Mouse (Mus musculus) splenic B cell, adult 2 months (primary cell): ENCODE results near the gene Odf3b.

ENCODE experiments used
- DNase-seq: peaks from one replicate; pipeline ENCODE4 v3.0.0-alpha.2; 2011; ENCODE audit warnings: low read depth, low spot score
- H3K27me3 ChIP-seq: 2 replicates; pipeline ENCODE4 v1.6.1; 2012; ENCODE audit warnings: mild to moderate bottlenecking, low read length, moderate library complexity, mixed read lengths; ENCODE audit not compliant: control insufficient read depth, poor library complexity, insufficient read depth, severe bottlenecking
- H3K36me3 ChIP-seq: 2 replicates; pipeline ENCODE4 v1.6.1; 2012; ENCODE audit warnings: mild to moderate bottlenecking, low read length, moderate library complexity, mixed read lengths; ENCODE audit not compliant: control insufficient read depth, poor library complexity, insufficient read depth, severe bottlenecking

Gene Odf3b

GRCm38 (mm10) chr15:89363051-89363450, 16.0 kb downstream of the Odf3b start:
- Histone ChIP-seq H3K27me3 (no peaks in the 10 kb centered on the region), H3K36me3 (peaks cover 11% of the 10 kb centered on the region)
- no peak for DNase-seq

GRCm38 (mm10) chr15:89358784-89359183, 20.3 kb downstream of the Odf3b start:
- peaks cover 3% of the 10 kb centered on the region for H3K36me3 ChIP-seq
- no peaks in the 10 kb centered on the region for H3K27me3 ChIP-seq
- DNase-seq: no peak

- Histone ChIP-seq H3K27me3 (no peaks in the 10 kb centered on the region), H3K36me3 (peaks cover 5% of the 10 kb centered on the region)
- DNase-seq: peak; percentile 46
Measured at GRCm38 (mm10) chr15:89356372-89356771, 22.7 kb downstream of the Odf3b start.

GRCm38 (mm10) chr15:89355241-89356187, 23.6 kb downstream of the Odf3b start, which contains the start of the genes Lmf2 and Ncaph2:
Lmf2 (minus strand) TSS chr15:89355659.
Ncaph2 (plus strand) TSS chr15:89355719.
- no peaks in the 10 kb centered on the region for H3K27me3 ChIP-seq
- peak; percentile 98 for DNase-seq
- H3K36me3 ChIP-seq: peaks cover 5% of the 10 kb centered on the region

- H3K27me3 ChIP-seq: no peaks in the 10 kb centered on the region
Measured at GRCm38 (mm10) chr15:89354455-89354854, 24.6 kb downstream of the Odf3b start.

DNA sequence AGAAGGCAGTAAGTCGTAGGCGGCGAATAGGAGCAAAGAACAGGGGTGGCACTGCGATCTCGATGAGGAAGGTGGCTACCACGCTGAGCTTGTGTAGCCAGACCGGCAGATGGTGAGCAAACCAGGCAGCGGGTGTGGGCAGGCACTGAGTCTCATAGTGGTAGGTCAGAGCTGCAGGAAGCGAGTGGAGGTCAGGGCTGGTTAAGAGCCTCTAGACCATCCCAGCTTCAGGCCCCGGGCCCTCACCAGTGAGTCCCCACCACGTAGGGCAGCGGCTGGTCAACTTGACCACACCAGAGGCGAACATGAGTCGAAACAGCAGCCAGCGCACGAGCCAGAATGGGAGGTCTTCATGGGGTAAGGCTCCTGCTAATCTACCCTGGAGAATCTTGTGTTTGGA, 25.2 kb downstream of the Odf3b start:
- peaks cover 5% of the 10 kb centered on the region for H3K36me3 ChIP-seq
- DNase-seq: no peak
- no peaks in the 10 kb centered on the region for H3K27me3 ChIP-seq

More at GRCm38 (mm10) chr15:89354455-89354854, 24.6 kb downstream of the Odf3b start:
- DNase-seq: no peak
- peaks cover 5% of the 10 kb centered on the region for H3K36me3 ChIP-seq

DNA sequence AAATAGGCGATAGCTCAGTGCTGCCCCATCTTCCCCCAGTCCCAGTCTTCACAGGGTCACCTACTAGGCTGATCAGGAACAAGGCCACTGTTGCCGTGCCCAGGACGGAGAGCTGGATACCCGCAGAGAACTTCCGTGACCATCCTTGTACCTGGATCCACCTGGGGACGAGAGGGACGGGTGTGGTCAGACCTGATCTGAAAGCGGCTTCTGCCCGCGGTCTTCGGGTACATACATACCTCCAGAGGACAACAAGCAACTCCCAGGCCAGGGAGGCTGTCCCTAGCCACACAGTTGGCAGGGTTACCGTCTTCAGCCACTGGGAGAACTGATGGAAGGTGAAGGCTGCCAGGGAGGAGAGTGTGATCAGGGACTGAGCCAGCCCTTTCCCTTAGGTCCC, 26.3 kb downstream of the Odf3b start:
- DNase-seq: no peak
- no peaks in the 10 kb centered on the region for H3K27me3 ChIP-seq
- H3K36me3 ChIP-seq: peaks cover 5% of the 10 kb centered on the region

DNA sequence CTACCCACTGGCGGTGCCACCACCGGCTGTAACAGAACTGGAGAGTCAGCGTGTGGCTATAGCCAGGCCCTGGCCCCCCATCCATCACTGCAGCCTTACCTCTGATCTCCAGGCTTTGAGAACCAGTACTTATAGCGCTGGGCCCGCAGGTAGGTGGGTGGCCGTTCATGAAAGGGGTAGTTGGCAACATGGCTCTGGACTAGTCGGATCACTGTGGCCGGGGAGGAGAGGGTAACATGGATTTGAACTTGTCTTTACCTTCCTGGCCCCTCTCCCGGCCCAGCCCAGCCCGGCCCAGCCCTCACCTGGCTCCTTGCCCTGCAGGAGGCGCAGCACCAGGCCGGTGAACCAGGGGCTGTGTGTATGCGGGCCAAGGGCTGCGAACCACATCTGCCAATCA, 27.0 kb downstream of the Odf3b start:
- DNase-seq: no peak
- Histone ChIP-seq H3K36me3 (peaks cover 5% of the 10 kb centered on the region), H3K27me3 (no peaks in the 10 kb centered on the region)

DNA sequence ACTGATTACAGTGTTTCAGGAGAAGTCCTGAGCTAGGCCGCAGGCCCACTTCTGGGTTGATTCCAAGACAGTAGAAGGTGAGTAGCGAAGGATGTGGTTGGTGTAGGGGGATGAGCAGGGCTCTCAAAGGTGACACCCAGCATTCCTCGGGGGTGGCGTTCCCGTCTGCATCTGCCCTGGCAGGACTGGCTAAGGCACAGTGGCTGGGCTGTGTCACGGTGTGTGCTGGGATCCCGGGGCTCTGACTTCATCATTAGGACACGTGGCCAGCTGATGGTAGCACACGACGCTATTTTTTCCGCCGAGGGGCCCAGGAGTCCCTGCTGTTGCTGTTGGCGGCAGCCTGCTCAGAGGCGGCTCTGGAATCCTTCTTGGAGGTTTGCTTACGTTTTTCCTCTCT, 27.8 kb downstream of the Odf3b start:
- Histone ChIP-seq H3K27me3 (no peaks in the 10 kb centered on the region), H3K36me3 (peaks cover 5% of the 10 kb centered on the region)
- no peak for DNase-seq

DNA sequence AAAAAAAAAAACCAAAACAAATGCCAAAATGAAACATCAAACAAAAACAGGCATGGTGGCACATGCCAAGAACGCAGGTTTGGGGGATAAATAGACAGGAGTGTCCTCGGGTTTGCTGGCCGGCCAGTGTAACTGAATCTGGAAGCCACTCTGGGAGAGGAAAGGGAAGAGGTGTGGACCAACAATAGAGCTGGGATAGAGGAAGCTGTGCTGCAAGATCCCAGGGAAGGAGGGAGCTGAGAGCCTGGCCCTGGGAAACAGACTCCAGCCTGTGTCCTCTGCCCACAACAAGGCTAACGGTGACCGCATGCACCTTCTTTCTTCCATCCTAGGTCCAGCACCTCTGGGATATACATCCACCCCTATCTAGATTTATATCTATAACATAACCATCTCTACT, 28.6 kb downstream of the Odf3b start:
- peaks cover 5% of the 10 kb centered on the region for H3K36me3 ChIP-seq
- no peaks in the 10 kb centered on the region for H3K27me3 ChIP-seq
- DNase-seq: no peak

DNA sequence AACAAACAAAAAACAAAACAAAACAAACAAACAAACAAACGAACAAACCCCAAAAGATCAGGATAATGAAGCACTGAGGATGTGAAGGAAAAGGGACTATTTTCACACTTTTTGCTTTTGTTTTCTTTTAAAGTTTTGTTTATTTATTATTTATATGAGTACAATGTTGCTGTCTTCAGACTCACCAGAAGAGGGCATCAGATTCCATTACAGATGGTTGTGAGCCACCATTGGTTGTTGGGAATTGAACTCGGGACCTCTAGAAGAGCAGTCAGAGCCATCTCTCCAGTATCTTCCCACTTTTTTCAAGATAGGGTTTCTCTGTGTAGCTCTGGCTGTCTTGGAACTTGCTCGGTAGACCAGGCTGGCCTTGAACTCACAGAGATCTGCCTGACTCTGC, 35.8 kb downstream of the Odf3b start:
- Histone ChIP-seq H3K36me3 (no peaks in the 10 kb centered on the region), H3K27me3 (no peaks in the 10 kb centered on the region)
- peak; percentile 16 for DNase-seq

GRCm38 (mm10) chr15:89341678-89342077, 37.4 kb downstream of the Odf3b start:
- H3K36me3 ChIP-seq: no peaks in the 10 kb centered on the region
- no peak for DNase-seq

GRCm38 (mm10) chr15:89340136-89340535, 38.9 kb downstream of the Odf3b start:
- Histone ChIP-seq H3K36me3 (no peaks in the 10 kb centered on the region), H3K27me3 (no peaks in the 10 kb centered on the region)
- DNase-seq: peak; percentile 41

More at GRCm38 (mm10) chr15:89341678-89342077, 37.4 kb downstream of the Odf3b start:
- no peaks in the 10 kb centered on the region for H3K27me3 ChIP-seq

- Histone ChIP-seq H3K36me3 (no peaks in the 10 kb centered on the region), H3K27me3 (no peaks in the 10 kb centered on the region)
- DNase-seq: peak; percentile 68
Measured at GRCm38 (mm10) chr15:89339696-89340095, 39.4 kb downstream of the Odf3b start.

DNA sequence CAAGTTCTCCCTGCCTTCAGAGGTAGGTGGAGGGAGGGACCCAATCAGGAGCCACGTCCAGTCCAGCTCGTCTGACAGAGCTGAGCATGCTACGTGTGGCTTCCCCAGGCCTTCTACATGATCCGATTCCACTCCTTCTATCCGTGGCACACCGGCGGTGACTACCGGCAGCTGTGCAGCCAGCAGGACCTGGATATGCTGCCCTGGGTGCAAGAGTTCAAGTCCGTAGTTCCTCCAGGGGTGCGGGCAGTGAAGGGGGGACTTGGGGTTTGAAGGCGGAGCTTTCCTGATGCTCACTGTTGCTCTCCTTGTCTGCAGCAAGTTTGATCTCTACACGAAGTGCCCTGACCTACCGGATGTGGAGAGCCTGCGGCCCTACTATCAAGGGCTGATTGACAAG, 42.7 kb downstream of the Odf3b start:
- no peaks in the 10 kb centered on the region for H3K27me3 ChIP-seq
- DNase-seq: no peak
- no peaks in the 10 kb centered on the region for H3K36me3 ChIP-seq
